Mouse (Mus musculus): ENCODE measurements at regions not wholly inside any gene's neighbourhood (a gene's known extent, or its start where the extent isn't known, plus 50 kb on each side); places are given as distances from the start of the nearest gene placed in this dataset.

- TF ChIP-seq POLR2A (IDR thresholded peaks at IDR 0.05; ENCODE audit: insufficient read length, low read depth) (no peak), MAX (IDR thresholded peaks at IDR 0.05; ENCODE audit: low read depth) (no peak)
Observed at GRCm38 (mm10) chr17:87560923-87561322, 74.9 kb upstream of the Epcam start.

All from myocyte (in vitro differentiated cells).